Mouse (Mus musculus) lung, postnatal 0 days (tissue): Measurements from ENCODE around the gene Fbxl5. TPM values are rescaled to one million over a fixed set of nuclear protein-coding genes. Genes with fewer than 3 reads are reported as not detected.

ENCODE experiments used
- ATAC-seq: fragments of 200-750 bp; cut with Nextera tagmentation; 2 replicates; pipeline ENCODE4 v1.8.0; 2017; ENCODE audit warnings: moderate library complexity
- DNase-seq: peaks from one replicate; pipeline ENCODE4 v3.0.0-alpha.2; 2016; ENCODE audit warnings: low spot score
- H3K27ac ChIP-seq: fragments of 300-500 bp; sonication (generic); 2 replicates; pipeline ENCODE4 v1.5.1; 2014; ENCODE audit warnings: antibody characterized with exemption, mild to moderate bottlenecking, low read length, mixed read lengths
- H3K27me3 ChIP-seq: fragments of 300-500 bp; sonication (generic); replicated peaks from 2 replicates; pipeline ENCODE4 v1.6.1; 2014; ENCODE audit warnings: low read length, mixed read lengths; ENCODE audit not compliant: insufficient read depth
- H3K36me3 ChIP-seq: fragments of 300-500 bp; sonication (generic); 2 replicates; pipeline ENCODE4 v1.6.1; 2014; ENCODE audit warnings: low read length, mixed read lengths; ENCODE audit not compliant: insufficient read depth
- H3K4me1 ChIP-seq: fragments of 300-500 bp; sonication (generic); 2 replicates; pipeline ENCODE4 v1.6.1; 2014; ENCODE audit warnings: antibody characterized with exemption, low read depth, low read length, mixed read lengths; ENCODE audit not compliant: insufficient read depth
- H3K4me2 ChIP-seq: fragments of 300-500 bp; sonication (generic); replicated peaks from 2 replicates; pipeline ENCODE4 v1.6.1; 2014; ENCODE audit warnings: low read depth, mild to moderate bottlenecking, low read length, moderate library complexity, mixed read lengths
- H3K4me3 ChIP-seq: fragments of 300-500 bp; sonication (generic); 2 replicates; pipeline ENCODE4 v1.5.1; 2014; ENCODE audit warnings: low read depth, low read length
- H3K9ac ChIP-seq: fragments of 300-500 bp; sonication (generic); replicated peaks from 2 replicates; pipeline ENCODE4 v1.6.1; 2014; ENCODE audit warnings: low read depth, mild to moderate bottlenecking
- H3K9me3 ChIP-seq: fragments of 300-500 bp; sonication (generic); 2 replicates; pipeline ENCODE4 v1.6.1; 2016; ENCODE audit warnings: low read length, mixed read lengths
- CTCF ChIP-seq: IDR thresholded peaks from 2 replicates; pipeline ENCODE4 v1.5.1; 2016; ENCODE audit warnings: antibody characterized with exemption, mild to moderate bottlenecking
- EP300 ChIP-seq: IDR thresholded peaks from 2 replicates; pipeline ENCODE4 v1.6.1; 2016; ENCODE audit warnings: antibody characterized with exemption, mild to moderate bottlenecking, control low read depth
- WGBS: fragments of 180-500 bp; shearing (Covaris S2); extraction: QIAGEN DNeasy Blood & Tissue Kit; methylation state at CpG from one replicate; pipeline ENCODE4 v1.1.7; 2014; 5-methylcytosine and 5-hydroxymethylcytosine counted together
- polyA plus RNA-seq: library from polyadenylated mRNA; unstranded; fragments of >200 nt; fragmentation: Nextera tagmentation; extraction: Ambion mirVana; gene quantifications from 2 replicates; pipeline ENCODE4 v1.2.1, GENCODE M21; 2015

Fbxl5 gene
- polyA plus RNA-seq, 1 experiment from 2014 or later: 73.0 TPM

DNA sequence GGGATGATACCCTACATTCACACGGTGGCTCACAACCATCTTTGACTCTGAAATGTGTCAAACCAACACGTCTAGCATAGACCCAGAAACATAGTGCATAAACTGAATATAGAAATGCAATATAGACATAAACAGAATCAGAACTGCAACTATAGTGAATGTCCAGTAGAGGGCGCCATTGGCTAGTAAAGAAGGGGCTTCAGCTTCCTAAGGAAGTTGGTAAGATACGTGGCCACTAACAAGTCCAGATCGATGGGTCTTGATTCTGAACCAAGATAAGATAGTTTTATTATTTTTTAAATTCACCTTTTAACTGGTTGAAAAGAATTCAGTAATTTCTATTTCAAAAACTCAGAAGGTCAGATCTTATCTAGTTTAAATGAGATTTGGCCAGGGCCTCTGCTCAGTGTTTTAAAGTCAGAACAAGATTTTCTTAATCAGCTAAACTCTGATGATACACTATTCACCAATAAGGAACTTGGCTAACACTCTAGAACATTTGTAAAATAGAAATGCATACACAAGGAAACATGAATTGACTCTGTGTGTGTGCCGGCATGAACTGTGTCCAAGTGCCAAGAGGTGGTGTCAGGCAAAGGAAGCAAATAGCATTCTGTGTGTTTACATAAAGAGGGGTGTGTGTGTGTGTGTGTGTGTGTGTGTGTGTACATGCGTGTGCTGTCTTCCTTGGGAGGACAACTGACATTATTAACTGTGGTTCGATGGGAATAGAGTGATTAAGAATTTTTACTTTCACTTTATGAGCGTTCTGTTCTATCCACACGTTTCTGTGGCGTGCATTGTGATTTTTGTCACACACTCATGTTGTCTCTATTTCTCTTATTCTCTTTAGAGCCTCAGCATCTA is 19.9 kb upstream of the Fbxl5 start:
- WGBS: 20% methylated on average over 11 of the region's 11 CpGs
- Histone ChIP-seq H3K27ac (peak overlapping the region; percentile 38; the same call in 1 of the 2 replicates), H3K36me3 (no peaks in the 10 kb centered on the region), H3K9me3 (no peaks in the 10 kb centered on the region), H3K4me1 (no peaks in the 10 kb centered on the region), H3K4me2 (peak overlapping the region; percentile 56), H3K9ac (peak overlapping the region; percentile 23; the same call in 1 of the 2 replicates), H3K4me3 (peak overlapping the region; percentile 31), H3K27me3 (no peaks in the 10 kb centered on the region)
- TF ChIP-seq EP300: no peak; the same call in 1 of the 2 replicates
- peak; percentile 94 for TF ChIP-seq CTCF
- ATAC-seq: peak; percentile 80
- peak; percentile 92 for DNase-seq

DNA sequence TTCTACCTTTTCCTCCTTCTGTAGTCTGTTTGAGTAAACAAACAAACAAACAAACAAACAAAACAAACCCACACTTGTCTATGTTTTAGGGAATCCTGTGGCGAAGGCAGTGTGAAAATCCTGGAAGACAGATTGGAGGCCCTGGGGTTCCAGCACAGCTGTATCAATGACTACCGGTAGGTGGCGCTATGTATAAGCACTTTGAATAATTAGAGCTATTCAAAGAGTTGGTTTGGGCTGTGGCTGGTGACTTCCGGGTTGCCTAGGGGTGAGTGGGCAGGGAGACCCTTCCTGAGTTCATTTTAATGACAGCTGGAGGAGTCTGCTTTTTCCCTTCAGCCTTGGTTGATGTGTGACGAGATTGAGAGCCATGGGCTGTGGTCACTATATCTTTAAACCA is 15.9 kb upstream of the Fbxl5 start:
- Histone ChIP-seq H3K9ac (no peak overlapping the region), H3K27me3 (no peaks in the 10 kb centered on the region), H3K4me2 (no peak overlapping the region), H3K4me3 (no peak overlapping the region), H3K4me1 (no peaks in the 10 kb centered on the region), H3K9me3 (no peaks in the 10 kb centered on the region), H3K36me3 (no peaks in the 10 kb centered on the region), H3K27ac (no peak overlapping the region)
- ATAC-seq: 0 out of 2 replicates have a peak, but pooled peaks have one; percentile 14
- WGBS: 52% methylated on average over 5 of the region's 5 CpGs
- no peak for DNase-seq
- no peak for TF ChIP-seq EP300
- TF ChIP-seq CTCF: peak; percentile 70

DNA sequence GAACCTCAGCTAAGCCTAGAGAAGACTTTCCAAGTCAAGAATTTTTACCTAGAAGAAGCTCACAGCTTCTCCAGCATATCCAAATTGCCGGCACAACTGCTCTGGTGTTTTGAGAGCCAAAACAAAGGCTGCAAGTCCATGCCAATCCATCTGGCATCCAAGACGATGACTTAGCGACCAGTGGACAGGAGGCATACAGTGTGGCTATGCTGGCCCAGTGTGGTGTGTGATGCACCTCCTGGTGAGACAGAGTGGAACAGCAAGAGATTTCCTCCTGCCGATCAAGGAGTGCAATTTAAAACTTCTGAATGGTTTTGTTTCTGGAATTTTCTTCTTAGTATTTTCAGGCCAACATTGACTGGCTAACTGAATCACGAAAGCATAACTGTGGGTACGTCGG is 15.2 kb upstream of the Fbxl5 start:
- no peak overlapping the region for H3K4me2 ChIP-seq
- H3K27me3 ChIP-seq: no peaks in the 10 kb centered on the region
- H3K4me3 ChIP-seq: no peak overlapping the region
- H3K4me1 ChIP-seq: no peaks in the 10 kb centered on the region
- no peak overlapping the region for H3K27ac ChIP-seq
- 88% methylated on average over 7 of the region's 7 CpGs for WGBS
- TF ChIP-seq CTCF (peak; percentile 46), EP300 (no peak)
- no peak for ATAC-seq
- no peaks in the 10 kb centered on the region for H3K9me3 ChIP-seq
- H3K9ac ChIP-seq: no peak overlapping the region
- H3K36me3 ChIP-seq: no peaks in the 10 kb centered on the region
- DNase-seq: no peak

DNA sequence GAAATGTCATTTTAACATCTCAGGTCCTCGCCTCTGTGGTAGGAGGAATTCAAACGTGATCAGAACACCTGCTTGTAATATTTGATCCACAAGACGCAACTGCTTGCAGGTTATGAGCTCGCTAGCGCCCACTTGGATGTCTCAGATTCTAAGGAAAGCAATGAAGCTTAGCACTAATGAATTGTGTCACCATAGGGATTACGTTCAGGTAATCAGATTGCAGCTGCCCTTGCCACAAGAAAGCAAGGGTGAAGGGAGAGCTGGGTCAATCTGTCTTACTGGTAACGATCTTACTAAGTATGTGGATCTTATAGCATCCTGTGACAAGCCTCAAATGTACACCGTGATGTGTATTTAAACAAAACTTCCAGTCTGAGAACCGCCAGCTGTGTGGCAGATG is 5.9 kb upstream of the Fbxl5 start:
- TF ChIP-seq EP300 (no peak), CTCF (no peak)
- DNase-seq: no peak
- WGBS: 69% methylated on average over 9 of the region's 9 CpGs
- Histone ChIP-seq H3K4me1 (no peaks in the 10 kb centered on the region), H3K27me3 (no peaks in the 10 kb centered on the region), H3K9me3 (no peaks in the 10 kb centered on the region), H3K27ac (no peak overlapping the region), H3K9ac (no peak overlapping the region), H3K4me2 (no peak overlapping the region), H3K36me3 (no peaks in the 10 kb centered on the region), H3K4me3 (no peak overlapping the region)
- ATAC-seq: no peak

DNA sequence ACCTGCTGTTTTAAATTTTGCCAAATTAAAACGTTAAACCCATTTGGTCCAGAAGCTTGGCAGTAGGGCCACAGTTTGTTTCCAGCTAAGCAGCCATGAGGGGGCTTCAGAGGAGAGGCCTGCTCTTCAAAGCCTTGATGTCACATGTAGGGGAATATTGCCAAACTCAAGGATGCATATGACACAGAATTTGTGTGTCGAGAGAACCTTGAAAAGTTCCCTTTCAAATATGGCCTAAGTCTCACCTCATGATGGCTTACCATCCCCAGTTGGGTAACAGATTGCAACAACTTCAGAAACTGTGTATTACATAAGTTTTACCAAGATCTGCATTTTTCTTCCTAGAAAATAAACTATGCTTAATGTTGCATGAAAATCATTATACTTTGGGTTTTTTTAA is 5.4 kb upstream of the Fbxl5 start:
- H3K4me3 ChIP-seq: no peak overlapping the region
- DNase-seq (no peak), ATAC-seq (no peak)
- no peaks in the 10 kb centered on the region for H3K4me1 ChIP-seq
- no peaks in the 10 kb centered on the region for H3K9me3 ChIP-seq
- no peak overlapping the region for H3K27ac ChIP-seq
- no peak overlapping the region for H3K9ac ChIP-seq
- H3K4me2 ChIP-seq: no peak overlapping the region
- no peaks in the 10 kb centered on the region for H3K27me3 ChIP-seq
- TF ChIP-seq EP300 (no peak), CTCF (no peak)
- H3K36me3 ChIP-seq: no peaks in the 10 kb centered on the region
- WGBS: 84% methylated on average over 2 of the region's 2 CpGs

DNA sequence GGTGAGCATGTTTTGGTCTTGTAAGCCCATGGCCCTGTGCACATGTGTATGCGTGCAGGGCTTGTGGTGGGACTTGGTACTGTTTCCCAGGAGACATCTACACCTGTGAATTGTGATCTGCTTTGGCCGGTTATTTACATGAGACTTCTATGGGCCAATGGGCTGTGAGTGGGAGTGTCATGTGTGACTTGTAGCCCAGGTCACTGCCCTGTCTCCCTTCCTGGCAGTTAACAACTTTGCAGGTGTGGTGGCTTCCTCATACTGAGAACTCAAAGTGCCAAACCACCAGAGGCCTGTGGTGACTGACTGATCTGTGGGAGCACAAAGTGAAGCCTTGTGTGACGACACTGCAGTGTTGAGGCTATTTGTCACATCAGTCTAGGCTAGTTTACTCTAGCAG is 3.1 kb upstream of the Fbxl5 start:
- H3K27me3 ChIP-seq: no peaks in the 10 kb centered on the region
- WGBS: 78% methylated on average over 3 of the region's 3 CpGs
- no peak for ATAC-seq
- H3K9ac ChIP-seq: no peak overlapping the region
- H3K4me3 ChIP-seq: no peak overlapping the region
- no peak for DNase-seq
- no peaks in the 10 kb centered on the region for H3K36me3 ChIP-seq
- H3K9me3 ChIP-seq: no peaks in the 10 kb centered on the region
- H3K4me2 ChIP-seq: no peak overlapping the region
- H3K27ac ChIP-seq: no peak overlapping the region
- TF ChIP-seq CTCF (no peak), EP300 (no peak)
- H3K4me1 ChIP-seq: 0 out of 2 replicates have a peak, but pooled peaks cover 3% of the 10 kb centered on the region
